Mouse (Mus musculus) liver, embryonic 14.5 days (tissue): ENCODE measurements at regions not wholly inside any gene's neighbourhood (a gene's known extent, or its start where the extent isn't known, plus 50 kb on each side); places are given as distances from the start of the nearest gene placed in this dataset.

Experiments
- CTCF ChIP-seq: IDR thresholded peaks from 2 replicates; pipeline ENCODE4 v1.5.1; 2016; ENCODE audit warnings: antibody characterized with exemption, low read depth, control low read depth
- EP300 ChIP-seq: IDR thresholded peaks from 2 replicates; pipeline ENCODE4 v1.6.1; 2016; ENCODE audit warnings: antibody characterized with exemption, low read depth

DNA sequence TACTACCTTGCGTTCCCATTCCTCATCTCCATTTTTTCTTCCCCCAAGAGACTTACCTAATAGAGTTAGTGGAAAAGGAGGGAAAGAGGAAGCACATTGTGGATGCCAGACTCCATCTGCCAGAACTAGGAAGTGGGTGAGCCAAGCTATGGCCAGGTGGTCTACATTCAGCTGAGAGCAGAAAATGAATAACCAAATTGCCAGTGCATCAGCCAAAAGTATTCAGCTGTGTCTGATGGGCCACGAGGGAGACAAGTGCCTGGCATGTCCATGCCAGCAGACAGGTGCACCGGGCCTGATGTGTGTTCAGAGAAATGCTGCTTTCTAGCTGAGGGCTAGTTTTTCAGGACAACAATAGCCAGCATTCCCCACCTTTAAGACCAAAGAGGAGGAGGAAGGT lies 126.4 kb downstream of the Tomm20 start:
- no peak for TF ChIP-seq CTCF
- no peak for TF ChIP-seq EP300
